ENCODE assay signal across 12 mouse cellular contexts in the genomic region with DNA sequence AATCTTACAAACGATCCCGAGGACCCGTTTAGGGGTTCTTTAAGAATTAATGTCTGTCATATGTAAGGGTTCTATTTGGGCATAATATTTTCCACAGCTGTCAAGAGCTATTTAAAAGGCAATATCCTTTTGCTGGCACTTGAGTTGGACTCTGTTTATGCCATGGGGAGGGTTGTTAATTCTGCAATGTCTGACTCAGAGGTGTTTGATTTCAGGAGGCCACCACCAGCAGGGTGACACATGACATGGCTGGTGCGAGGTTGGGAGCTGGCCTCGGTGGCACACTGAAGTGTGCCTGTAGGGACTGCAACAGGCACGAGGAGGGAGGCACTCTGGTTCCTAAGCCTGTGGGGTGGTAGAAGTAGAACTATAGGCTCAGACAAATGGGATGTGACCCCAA.
"Had no signal": no experiment of that assay in that cellular context is flagged by ENCODE, and none has a peak within 500 bp of the region (broad histone marks: within the 10 kb centered on the region; RNA-seq: fewer than 3 reads in every experiment).

No protein-coding gene starts in this region.

- H3K9me3 ChIP-seq: kidney, embryonic 15.5 days; midbrain, embryonic 10.5 days had no signal

- DNase-seq: kidney, adult 18-20 months; kidney, postnatal 25 days; left cerebral cortex, postnatal 4 days; lung, embryonic 14.5 days; lung, postnatal 10 days; lung, postnatal 4 days; right cerebral cortex, postnatal 14 days; thymus, postnatal 36 days had no signal

- H3K9ac ChIP-seq: kidney, embryonic 15.5 days; lung, embryonic 14.5 days had no signal

- H3K4me2 ChIP-seq: kidney, embryonic 15.5 days; liver, embryonic 11.5 days; lung, embryonic 14.5 days had no signal

- H3K27ac ChIP-seq: kidney, embryonic 15.5 days; midbrain, embryonic 10.5 days had no signal

- H3K4me1 ChIP-seq: midbrain, embryonic 10.5 days had no signal

- H3K27me3 ChIP-seq: kidney, embryonic 15.5 days had no signal

- ATAC-seq: midbrain, embryonic 16.5 days had no signal

- H3K36me3 ChIP-seq: kidney, embryonic 15.5 days; midbrain, embryonic 10.5 days had no signal

- H3K4me3 ChIP-seq: kidney, embryonic 15.5 days; midbrain, embryonic 10.5 days had no signal
